Mouse (Mus musculus): ENCODE measurements around the gene Zfp616.

The Zfp616 gene

GRCm38 (mm10) chr11:74069655-74070054, at the start of gene Zfp616:
Gene Zfp616 (plus strand): TSS chr11:74069955.
- TF ChIP-seq GATA4 (IDR thresholded peaks at IDR 0.05; ENCODE audit: insufficient replicate concordance, low read length): no peak

GRCm38 (mm10) chr11:74051347-74051746, 18.4 kb upstream of the Zfp616 start:
- TF ChIP-seq GATA4 (IDR thresholded peaks at IDR 0.05; ENCODE audit: insufficient replicate concordance, low read length): no peak

GRCm38 (mm10) chr11:74056451-74056850, 13.3 kb upstream of the Zfp616 start, which contains the start of the genes Olfr139 and Olfr399:
Gene Olfr139 (minus strand): TSS chr11:74056551.
Gene Olfr399 (minus strand): TSS chr11:74056615.
- no peak for TF ChIP-seq GATA4 (IDR thresholded peaks at IDR 0.05; ENCODE audit: insufficient replicate concordance, low read length)

DNA sequence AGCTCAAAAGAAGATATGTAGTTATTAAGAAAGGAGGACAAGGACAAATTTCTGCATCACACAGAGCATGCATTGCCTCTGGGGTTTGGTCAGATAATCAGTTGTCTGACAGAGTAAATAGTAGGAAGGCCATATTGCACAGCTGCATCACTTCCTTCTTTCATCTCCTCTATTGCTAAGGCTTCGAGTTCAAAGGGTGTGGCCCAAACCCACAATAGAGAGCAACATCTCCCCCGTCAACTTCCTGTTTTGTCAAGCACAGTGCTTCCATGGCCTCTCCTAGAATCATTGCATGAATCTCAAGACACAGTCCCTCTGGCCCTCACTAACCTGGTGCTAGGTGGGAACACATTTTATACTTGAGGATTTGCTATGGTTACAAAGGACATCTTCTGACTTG, 31.0 kb downstream of the Zfp616 start:
- no peak for TF ChIP-seq GATA4 (IDR thresholded peaks at IDR 0.05; ENCODE audit: insufficient replicate concordance, low read length)

- no peak for TF ChIP-seq GATA4 (IDR thresholded peaks at IDR 0.05; ENCODE audit: insufficient replicate concordance, low read length)
Measured at GRCm38 (mm10) chr11:74101507-74101906, 31.8 kb downstream of the Zfp616 start.

DNA sequence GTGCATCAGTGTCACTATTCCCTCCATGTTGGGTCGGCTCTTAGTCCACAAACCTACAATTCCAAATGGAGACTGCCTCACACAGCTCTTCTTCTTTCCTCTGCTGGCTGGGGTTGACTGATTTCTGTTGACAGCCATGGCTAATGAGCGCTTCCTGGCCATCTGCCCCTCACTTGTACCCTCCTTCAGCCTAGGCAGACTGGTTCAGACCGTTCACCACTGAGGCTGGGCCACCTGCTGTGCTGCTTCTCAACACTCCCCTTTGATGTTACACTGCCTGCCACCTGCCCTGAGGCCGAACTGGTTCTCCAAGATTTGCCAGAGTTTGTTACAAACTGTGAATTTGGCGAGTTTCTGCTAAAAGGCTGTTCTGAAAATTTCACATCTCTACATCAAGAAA, 35.3 kb downstream of the Zfp616 start:
- TF ChIP-seq GATA4 (IDR thresholded peaks at IDR 0.05; ENCODE audit: insufficient replicate concordance, low read length): no peak

GRCm38 (mm10) chr11:74113412-74113811, 43.7 kb downstream of the Zfp616 start, which contains the start of gene Olfr401:
Gene Olfr401 (plus strand): TSS chr11:74113712.
- TF ChIP-seq GATA4 (IDR thresholded peaks at IDR 0.05; ENCODE audit: insufficient replicate concordance, low read length): no peak

Data from liver, adult (tissue).